ENCODE assay signal across 7 mouse cellular contexts in the genomic region with DNA sequence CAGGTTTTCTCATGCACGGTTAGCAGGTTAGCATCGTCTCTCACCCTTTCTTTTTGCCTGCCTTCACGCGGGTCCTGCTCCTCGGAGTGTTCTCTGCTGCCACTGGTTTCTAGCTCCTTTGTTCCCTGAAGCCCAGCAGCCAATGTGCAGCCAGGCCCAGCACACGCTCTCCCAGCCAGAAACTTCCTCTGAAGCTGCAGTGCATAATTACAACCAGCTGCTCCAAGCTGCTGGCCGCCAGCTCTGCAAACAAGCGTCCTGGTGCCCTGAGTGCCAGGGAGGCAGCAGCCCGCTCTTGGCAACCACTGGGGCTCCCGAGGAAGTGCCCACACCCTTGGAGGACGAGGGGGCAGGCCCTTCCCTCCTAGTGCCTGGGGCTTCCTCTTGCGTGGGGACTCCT.
DNase-seq lines count a peak whose midpoint lies in the region; ATAC-seq and TF ChIP-seq lines count a peak whose summit lies in the region.

No protein-coding gene starts in this region.

- H3K36me3 ChIP-seq in embryonic facial prominence, embryonic 13.5 days = no peaks in the 10 kb centered on the region
- H3K36me3 ChIP-seq in limb, embryonic 11.5 days (ENCODE audit: control insufficient read depth, insufficient read depth, low read length) = no peaks in the 10 kb centered on the region
- H3K36me3 ChIP-seq in midbrain, embryonic 13.5 days = no peaks in the 10 kb centered on the region
- no peaks in the 10 kb centered on the region for H3K36me3 ChIP-seq in stomach, embryonic 16.5 days (ENCODE audit: control insufficient read depth, insufficient read depth, low read length)

- peak overlapping the region; percentile 52 for H3K4me2 ChIP-seq in embryonic facial prominence, embryonic 13.5 days
- peak overlapping the region; percentile 45 for H3K4me2 ChIP-seq in limb, embryonic 11.5 days (ENCODE audit: low read depth, severe bottlenecking)
- peak overlapping the region; percentile 44 for H3K4me2 ChIP-seq in midbrain, embryonic 13.5 days (replicated peaks)
- peak overlapping the region; percentile 44 for H3K4me2 ChIP-seq in stomach, embryonic 16.5 days (ENCODE audit: low read depth, low read length)

- peak overlapping the region; percentile 63 for H3K9ac ChIP-seq in embryonic facial prominence, embryonic 13.5 days
- peak overlapping the region; percentile 55 for H3K9ac ChIP-seq in limb, embryonic 11.5 days (ENCODE audit: low read length)
- peak overlapping the region; percentile 40 for H3K9ac ChIP-seq in midbrain, embryonic 13.5 days (replicated peaks)
- H3K9ac ChIP-seq in stomach, embryonic 16.5 days (ENCODE audit: low read length) = peak overlapping the region; percentile 66

- H3K4me1 ChIP-seq in embryonic facial prominence, embryonic 13.5 days = peaks cover 34% of the 10 kb centered on the region
- peaks cover 32% of the 10 kb centered on the region for H3K4me1 ChIP-seq in limb, embryonic 11.5 days (ENCODE audit: control insufficient read depth, insufficient read depth, low read length)
- peaks cover 50% of the 10 kb centered on the region for H3K4me1 ChIP-seq in midbrain, embryonic 13.5 days (replicated peaks)
- H3K4me1 ChIP-seq in stomach, embryonic 16.5 days (ENCODE audit: control insufficient read depth, insufficient read depth, low read length) = peaks cover 29% of the 10 kb centered on the region

- peak; percentile 80 for ATAC-seq in embryonic facial prominence, embryonic 13.5 days (ENCODE audit: insufficient number of reproducible peaks, insufficient read depth, low FRiP score, low TSS enrichment, low read depth)
- ATAC-seq in limb, embryonic 11.5 days (ENCODE audit: insufficient number of reproducible peaks, low FRiP score, low TSS enrichment, low read depth) = peak; percentile 79
- peak; percentile 90 for ATAC-seq in midbrain, embryonic 13.5 days
- peak; percentile 67; the same call in 1 of the 2 replicates for ATAC-seq in stomach, embryonic 16.5 days (ENCODE audit: insufficient read depth, low FRiP score)

- H3K27me3 ChIP-seq in embryonic facial prominence, embryonic 13.5 days = no peaks in the 10 kb centered on the region
- H3K27me3 ChIP-seq in limb, embryonic 11.5 days (ENCODE audit: control insufficient read depth, insufficient read depth, low read length) = no peaks in the 10 kb centered on the region
- no peaks in the 10 kb centered on the region for H3K27me3 ChIP-seq in midbrain, embryonic 13.5 days
- H3K27me3 ChIP-seq in stomach, embryonic 16.5 days (ENCODE audit: control insufficient read depth, insufficient read depth, low read length) = no peaks in the 10 kb centered on the region

- peak overlapping the region; percentile 94 for H3K27ac ChIP-seq in embryonic facial prominence, embryonic 13.5 days
- H3K27ac ChIP-seq in limb, embryonic 11.5 days (replicated peaks; ENCODE audit: low read depth, low read length) = peak overlapping the region; percentile 98
- peak overlapping the region; percentile 92 for H3K27ac ChIP-seq in midbrain, embryonic 13.5 days
- H3K27ac ChIP-seq in stomach, embryonic 16.5 days (ENCODE audit: low read length) = peak overlapping the region; percentile 95

- H3K4me3 ChIP-seq in embryonic facial prominence, embryonic 13.5 days = peak overlapping the region; percentile 25
- H3K4me3 ChIP-seq in limb, embryonic 11.5 days (ENCODE audit: low read depth, low read length) = no peak overlapping the region
- peak overlapping the region; percentile 9 for H3K4me3 ChIP-seq in midbrain, embryonic 13.5 days (replicated peaks)
- peak overlapping the region; percentile 17 for H3K4me3 ChIP-seq in stomach, embryonic 16.5 days (replicated peaks; ENCODE audit: low read length)

- peak; percentile 26; the same call in 1 of the 2 replicates for TF ChIP-seq POLR2A in brain, embryonic 14.5 days (IDR thresholded peaks at IDR 0.05; ENCODE audit: borderline replicate concordance, extremely low read depth, insufficient read depth, insufficient read length, poor library complexity, severe bottlenecking)

- TF ChIP-seq CTCF in brain, embryonic 14.5 days (IDR thresholded peaks at IDR 0.05; ENCODE audit: borderline replicate concordance, extremely low read depth, insufficient read depth, insufficient read length) = no peak

- DNase-seq in brain, embryonic 14.5 days (ENCODE audit: low read depth) = peak; percentile 98
- peak; percentile 61 for DNase-seq in heart, adult 8-10 months (ENCODE audit: low spot score)
- peak; percentile 41 for DNase-seq in kidney, adult 18-20 months
- DNase-seq in limb, embryonic 11.5 days (ENCODE audit: low spot score) = peak; percentile 89

- WGBS in embryonic facial prominence, embryonic 13.5 days = 4% methylated on average over 12 of the region's 12 CpGs
- 3% methylated on average over 12 of the region's 12 CpGs for WGBS in limb, embryonic 11.5 days
- whole genome bisulfite sequencing in midbrain, embryonic 13.5 days = under 1% methylated on average over 12 of the region's 12 CpGs
- WGBS in stomach, embryonic 16.5 days = 3% methylated on average over 12 of the region's 12 CpGs

- H3K9me3 ChIP-seq in embryonic facial prominence, embryonic 13.5 days = no peaks in the 10 kb centered on the region
- H3K9me3 ChIP-seq in limb, embryonic 11.5 days (ENCODE audit: control insufficient read depth, low read length) = no peaks in the 10 kb centered on the region
- no peaks in the 10 kb centered on the region for H3K9me3 ChIP-seq in midbrain, embryonic 13.5 days
- no peaks in the 10 kb centered on the region for H3K9me3 ChIP-seq in stomach, embryonic 16.5 days (replicated peaks; ENCODE audit: control insufficient read depth, low read length)

Comparison
In these comparisons a context has a peak if more than half of its experiments do, and no peak if none do; other contexts are left out.
1. DNase-seq: peak in every context shown above with its lines; median percentile 98 in brain, embryonic 14.5 days; 89 in limb, embryonic 11.5 days; 61 in heart, adult 8-10 months; 41 in kidney, adult 18-20 months.